Mouse (Mus musculus): ENCODE results near the gene Pgrmc1. TPM values are rescaled to one million over a fixed set of nuclear protein-coding genes. Genes with fewer than 3 reads are reported as not detected.

The Pgrmc1 gene
- total RNA-seq (2023): 35.9 TPM

GRCm38 (mm10) chrX:36597707-36598389, at the start of gene Pgrmc1:
TSS of gene Pgrmc1 (plus strand) at chrX:36598206.

DNA sequence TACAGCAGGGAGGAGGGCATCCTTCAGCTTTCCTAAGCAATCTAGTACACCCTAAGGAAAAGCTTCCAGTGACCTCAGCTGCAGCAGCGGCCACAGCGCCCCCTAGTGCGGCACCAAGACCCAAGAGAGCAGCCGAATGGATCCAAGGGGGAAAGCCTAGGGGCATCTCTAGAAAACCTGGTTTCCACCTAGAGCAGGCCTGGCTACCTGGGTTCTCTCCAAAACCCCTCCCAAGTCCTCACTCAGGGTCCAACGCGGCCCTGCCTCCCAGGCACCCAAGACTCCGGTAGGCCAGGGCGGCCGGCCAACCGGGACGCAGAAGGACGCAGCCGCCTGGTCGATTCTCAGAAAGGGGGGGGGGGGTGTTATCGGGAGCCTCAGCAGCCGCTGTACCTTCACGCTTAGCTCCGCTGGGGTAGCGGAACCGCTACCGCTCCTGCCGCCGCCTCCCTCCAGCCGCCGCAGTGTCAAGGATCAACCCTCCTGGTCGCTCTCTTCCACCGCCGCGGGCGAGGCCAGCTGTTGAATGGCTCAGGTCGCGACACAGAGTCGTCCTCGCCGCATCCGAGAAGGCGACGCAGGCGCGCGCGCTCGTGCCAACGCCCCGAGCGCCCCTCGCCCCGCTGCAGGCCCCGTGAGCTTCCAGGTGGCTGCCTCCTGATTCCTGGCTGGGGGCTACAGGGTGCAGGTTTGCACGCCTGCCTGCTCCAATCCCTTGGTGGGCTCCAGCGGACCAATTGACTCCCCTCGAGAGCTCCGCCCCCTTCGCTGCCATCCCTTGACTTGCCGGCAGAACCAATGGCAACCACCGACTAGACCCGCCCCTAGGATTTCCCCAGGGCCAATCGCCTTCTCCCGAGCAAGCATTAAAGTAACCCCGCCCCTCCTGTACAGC, 46.9 kb downstream of the Pgrmc1 start, which contains the start of gene Akap17b:
Gene Akap17b, minus strand, starts transcription at position 739 of the 895 bp plus-strand sequence.

Other genes with a start within 250 kb of the Pgrmc1 start
- not detected for gene Gm6268, start 196.9 kb upstream of the Pgrmc1 start, total RNA-seq (2023)
- not detected for gene Gm14569, start 106.4 kb upstream of the Pgrmc1 start, total RNA-seq (2023)
- gene Akap17b, start 47.2 kb downstream of the Pgrmc1 start, total RNA-seq (2023): 2.2 TPM
- gene Slc25a43, start 145.5 kb downstream of the Pgrmc1 start, total RNA-seq (2023): 0.80 TPM
- 294 TPM for gene Slc25a5, start 197.4 kb downstream of the Pgrmc1 start, total RNA-seq (2023)